Mouse (Mus musculus) bone marrow macrophage, adult 2 months (primary cell): ENCODE results near the gene Gck.

ENCODE experiments used
- CTCF ChIP-seq: IDR thresholded peaks from 2 replicates; pipeline ENCODE4 v1.5.1; 2012; ENCODE audit warnings: low read depth, mild to moderate bottlenecking, low read length, moderate library complexity
- POLR2A ChIP-seq: IDR thresholded peaks from 2 replicates; pipeline ENCODE4 v1.6.1; 2012; ENCODE audit warnings: mild to moderate bottlenecking, low read depth, low read length, borderline replicate concordance

DNA sequence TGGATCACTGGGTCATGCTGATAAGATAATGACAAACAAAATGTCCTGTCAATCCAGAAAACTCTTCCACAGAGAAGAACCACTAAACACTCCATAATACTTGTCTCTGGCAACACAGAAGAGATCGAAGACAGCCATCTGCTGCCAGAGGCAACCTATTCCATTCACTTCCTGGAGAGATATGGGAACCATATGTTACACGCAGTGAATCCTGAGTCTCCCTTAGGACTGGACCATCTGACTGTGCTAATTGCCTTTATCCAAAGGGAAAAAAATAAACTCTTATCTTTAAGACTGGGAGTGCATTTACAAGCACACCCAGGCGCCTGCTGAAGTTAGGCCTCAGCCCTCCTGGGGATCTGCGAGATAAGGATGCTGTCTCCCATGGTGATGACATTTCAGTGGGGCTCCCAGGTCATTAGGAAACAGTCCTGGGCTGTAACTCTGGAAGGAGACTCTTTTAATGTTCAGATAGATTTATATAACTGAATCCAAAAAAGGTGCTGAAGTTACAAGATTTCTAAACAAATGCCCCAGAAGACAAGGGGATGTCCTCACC is 57.0 kb downstream of the Gck start:
- TF ChIP-seq POLR2A, result no peak
- TF ChIP-seq CTCF, result no peak
